Mouse (Mus musculus) urinary bladder, postnatal 25 days (tissue): ENCODE data around the gene Orc2.

Source experiments
- DNase-seq: peaks from one replicate; pipeline ENCODE4 v3.0.0; 2022; ENCODE audit warnings: low spot score

Gene Orc2

GRCm38 (mm10) chr1:58423371-58424248, 81.3 kb downstream of the Orc2 start, which contains the start of gene Clk1:
Gene Clk1, minus strand, starts transcription at chr1:58424066.
- DNase-seq, result peak; percentile 98

DNA sequence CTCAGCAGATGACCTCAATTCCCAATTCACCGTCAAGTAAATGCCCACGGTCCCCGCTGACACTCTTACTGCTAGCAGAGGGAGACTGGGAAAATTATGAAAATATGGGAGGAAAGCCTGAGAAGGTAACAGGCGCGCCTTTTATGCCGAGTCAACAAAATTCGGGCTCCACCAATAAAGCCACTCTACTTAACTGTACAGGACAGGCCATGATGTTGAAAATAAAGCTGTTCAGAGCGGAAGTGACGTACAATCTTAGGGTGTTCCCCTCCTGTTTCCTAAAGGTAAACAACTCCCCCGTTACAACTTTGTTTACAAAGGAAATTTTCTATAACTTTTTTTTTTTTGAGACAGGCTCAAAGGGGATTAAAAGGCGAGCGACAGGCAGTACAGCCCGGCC, 82.0 kb downstream of the Orc2 start:
- peak; percentile 15 for DNase-seq

- DNase-seq, result no peak
These were observed 83.9 kb downstream of the Orc2 start for GRCm38 (mm10) chr1:58420961-58421360.

GRCm38 (mm10) chr1:58420032-58420431, 84.9 kb downstream of the Orc2 start:
- no peak for DNase-seq

DNA sequence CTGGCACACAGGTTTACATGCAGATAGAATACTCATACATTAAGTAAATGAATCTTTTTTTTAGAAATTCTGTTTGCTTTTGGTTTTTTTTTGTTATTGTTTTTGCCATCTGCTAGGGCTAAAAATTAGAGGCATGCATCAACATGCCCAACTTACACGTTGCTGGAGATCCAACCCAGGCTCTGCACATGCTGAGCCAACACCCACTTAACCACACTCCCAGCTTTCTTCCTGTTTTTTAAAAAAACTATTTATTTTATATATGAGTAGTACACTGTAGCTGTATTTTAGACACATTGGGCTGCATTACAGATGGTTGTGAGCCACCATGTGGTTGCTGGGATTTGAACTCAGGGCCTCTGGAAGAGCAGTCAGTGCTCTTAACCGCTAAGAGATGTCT, 88.9 kb downstream of the Orc2 start:
- no peak for DNase-seq

GRCm38 (mm10) chr1:58415442-58415841, 89.5 kb downstream of the Orc2 start:
- DNase-seq, result no peak
